Mouse (Mus musculus) cortical plate, adult 2 months (tissue): Measurements from ENCODE around the gene Spc25.

Source experiments
- CTCF ChIP-seq: fragments of 200-500 bp; IDR thresholded peaks from 2 replicates; pipeline ENCODE4 v1.5.1; 2011; ENCODE audit warnings: mild to moderate bottlenecking, control low read depth, low read length; ENCODE audit not compliant: insufficient read depth; ENCODE audit errors: extremely low read depth
- POLR2A ChIP-seq: fragments of 200-500 bp; IDR thresholded peaks from 2 replicates; pipeline ENCODE4 v1.6.1; 2011; ENCODE audit warnings: mild to moderate bottlenecking, low read length, control low read depth; ENCODE audit not compliant: insufficient read depth; ENCODE audit errors: extremely low read depth

DNA sequence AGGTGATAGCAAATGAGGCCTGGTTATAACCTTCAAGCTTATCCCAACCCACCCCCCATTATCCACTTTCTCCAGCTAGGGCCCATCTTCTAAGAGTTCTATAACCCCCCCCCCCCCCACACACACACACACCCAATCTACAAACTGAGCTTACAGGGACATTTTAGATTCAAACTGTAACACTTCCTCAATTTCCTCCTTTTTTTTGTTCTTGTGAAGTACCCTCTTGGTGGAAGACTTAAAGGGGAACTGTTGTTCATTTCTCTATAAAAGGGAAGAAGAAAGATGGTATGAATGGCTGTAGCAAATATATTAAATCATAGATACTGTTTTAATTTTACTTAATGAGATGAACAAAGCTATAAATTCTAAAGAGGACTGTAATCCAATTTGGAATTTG, 26.1 kb upstream of the Spc25 start:
- TF ChIP-seq CTCF (no peak), POLR2A (no peak)
